Mouse (Mus musculus): ENCODE measurements around the gene Slc22a4. TPM values are rescaled to one million over a fixed set of nuclear protein-coding genes. Genes with fewer than 3 reads are reported as not detected.

Slc22a4 gene
- 1 to 10 TPM; 6.7 to 7.1 TPM for total RNA-seq (2021)
- long read RNA-seq, experiment 1, transcript Slc22a4-201 (10 exons, 2,263 nt), result major isoform, 5 of 7 reads
- long read RNA-seq, experiment 1, partial matches to known transcripts, result 0 of 7 reads
- long read RNA-seq, experiment 1, other reads (novel, unspliced or antisense), result 1 of 7 reads
- long read RNA-seq, experiment 2, partial matches to known transcripts, result 3 of 5 reads
- long read RNA-seq, experiment 2, other reads (novel, unspliced or antisense), result 1 of 5 reads

- DNase-seq (ENCODE audit: low spot score in 2 of 2), result peak; percentile 58 to 80
Observed at GRCm38 (mm10) chr11:54028044-54028951, at the start of gene Slc22a4. Gene Slc22a4, minus strand, starts transcription at chr11:54028090.

GRCm38 (mm10) chr11:54076101-54076500 lies 48.2 kb upstream of the Slc22a4 start:
- DNase-seq (ENCODE audit: low spot score in 2 of 2), result no peak

- no peak for DNase-seq (ENCODE audit: low spot score in 2 of 2)
Observed at GRCm38 (mm10) chr11:54075353-54075752, 47.5 kb upstream of the Slc22a4 start.

- no peak for DNase-seq (ENCODE audit: low spot score in 2 of 2)
Observed at GRCm38 (mm10) chr11:54073291-54073690, 45.4 kb upstream of the Slc22a4 start.

GRCm38 (mm10) chr11:54071726-54072445 lies 44.0 kb upstream of the Slc22a4 start:
- no peak for DNase-seq (ENCODE audit: low spot score in 2 of 2)

GRCm38 (mm10) chr11:54068520-54069371 lies 40.9 kb upstream of the Slc22a4 start, which contains the start of gene Pdlim4:
Gene Pdlim4, minus strand, starts transcription at chr11:54069014.
- DNase-seq (ENCODE audit: low spot score in 2 of 2), result no peak

- DNase-seq (ENCODE audit: low spot score in 2 of 2), result no peak
Observed at GRCm38 (mm10) chr11:54067996-54068519, 40.2 kb upstream of the Slc22a4 start.

- no peak for DNase-seq (ENCODE audit: low spot score in 2 of 2)
Observed at GRCm38 (mm10) chr11:54067318-54067995, 39.6 kb upstream of the Slc22a4 start.

GRCm38 (mm10) chr11:54066400-54066799 lies 38.5 kb upstream of the Slc22a4 start:
- no peak for DNase-seq (ENCODE audit: low spot score in 2 of 2)

- DNase-seq (ENCODE audit: low spot score in 2 of 2), result no peak
Observed at GRCm38 (mm10) chr11:54065915-54066178, 38.0 kb upstream of the Slc22a4 start.

- no peak for DNase-seq (ENCODE audit: low spot score in 2 of 2)
Observed at GRCm38 (mm10) chr11:54065106-54065914, 37.4 kb upstream of the Slc22a4 start.

- no peak for DNase-seq (ENCODE audit: low spot score in 2 of 2)
Observed at GRCm38 (mm10) chr11:54064412-54064978, 36.6 kb upstream of the Slc22a4 start.

GRCm38 (mm10) chr11:54063472-54063775 lies 35.5 kb upstream of the Slc22a4 start:
- DNase-seq (ENCODE audit: low spot score in 2 of 2), result no peak

GRCm38 (mm10) chr11:54062753-54063471 lies 35.0 kb upstream of the Slc22a4 start:
- DNase-seq (ENCODE audit: low spot score in 2 of 2), result no peak

GRCm38 (mm10) chr11:54062086-54062752 lies 34.3 kb upstream of the Slc22a4 start:
- no peak for DNase-seq (ENCODE audit: low spot score in 2 of 2)

GRCm38 (mm10) chr11:54060316-54060715 lies 32.4 kb upstream of the Slc22a4 start:
- no peak for DNase-seq (ENCODE audit: low spot score in 2 of 2)

- no peak for DNase-seq (ENCODE audit: low spot score in 2 of 2)
Observed at GRCm38 (mm10) chr11:54059526-54059925, 31.6 kb upstream of the Slc22a4 start.

GRCm38 (mm10) chr11:54058643-54059042 lies 30.8 kb upstream of the Slc22a4 start:
- no peak for DNase-seq (ENCODE audit: low spot score in 2 of 2)
